Mouse (Mus musculus) layer of hippocampus, adult 8-10 months (tissue): ENCODE results near the gene Zfyve28. TPM values are rescaled to one million over a fixed set of nuclear protein-coding genes. Genes with fewer than 3 reads are reported as not detected.

Experiments
- DNase-seq, 2 experiments: peaks; one replicate each; pipeline ENCODE4 v3.0.0; 2022; ENCODE audit warnings: low spot score in 2 of 2
- total RNA-seq, 4 experiments: library from RNA; stranded (reverse); gene quantifications; 2 replicates each; pipeline ENCODE4 v1.2.4; 2022

The Zfyve28 gene
- total RNA-seq, 4 experiments from 2014 or later: 32.5 to 37.0 (median 33.5) TPM

DNA sequence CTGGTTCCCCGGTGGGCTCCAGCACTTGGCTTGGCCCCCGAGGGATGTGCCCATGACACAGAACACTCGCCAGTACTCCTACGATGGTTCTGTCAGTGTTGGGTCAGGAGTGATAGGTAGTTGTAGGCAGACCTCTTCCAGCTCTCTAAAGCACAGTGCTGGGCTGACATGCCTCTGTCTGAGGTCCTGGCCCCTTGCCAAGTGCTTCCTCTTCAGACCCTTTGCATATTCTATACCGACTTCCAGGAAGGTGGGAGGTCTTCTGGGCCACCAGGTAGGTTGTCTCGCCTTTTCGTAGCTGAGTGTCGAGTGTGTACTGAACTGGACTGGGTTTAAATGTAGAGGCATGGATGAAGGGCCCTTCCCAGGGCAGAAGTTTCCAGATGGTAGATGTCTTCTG is 74.6 kb downstream of the Zfyve28 start:
- DNase-seq: no peak

DNA sequence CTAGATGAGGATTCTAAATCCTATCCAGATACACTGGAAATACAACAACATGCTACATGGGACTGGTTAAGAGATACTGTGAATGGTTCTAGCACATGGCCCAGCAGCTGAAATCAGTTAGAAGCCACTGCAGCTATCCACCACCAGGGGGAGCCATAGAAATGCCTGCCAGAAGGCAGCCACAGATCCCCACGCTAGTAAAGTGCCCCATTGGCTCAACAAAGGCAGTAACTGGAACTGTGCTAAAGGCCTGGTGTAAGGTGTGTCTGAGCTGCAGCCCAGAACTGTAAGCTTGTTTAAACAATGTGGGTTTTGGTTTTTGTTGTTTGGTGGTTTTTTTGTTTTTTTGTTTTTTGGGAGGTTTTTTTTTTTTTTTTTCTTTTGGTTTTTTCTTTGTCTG is 78.0 kb downstream of the Zfyve28 start:
- peak in 1 of 2 experiments; percentile 74 for DNase-seq

DNA sequence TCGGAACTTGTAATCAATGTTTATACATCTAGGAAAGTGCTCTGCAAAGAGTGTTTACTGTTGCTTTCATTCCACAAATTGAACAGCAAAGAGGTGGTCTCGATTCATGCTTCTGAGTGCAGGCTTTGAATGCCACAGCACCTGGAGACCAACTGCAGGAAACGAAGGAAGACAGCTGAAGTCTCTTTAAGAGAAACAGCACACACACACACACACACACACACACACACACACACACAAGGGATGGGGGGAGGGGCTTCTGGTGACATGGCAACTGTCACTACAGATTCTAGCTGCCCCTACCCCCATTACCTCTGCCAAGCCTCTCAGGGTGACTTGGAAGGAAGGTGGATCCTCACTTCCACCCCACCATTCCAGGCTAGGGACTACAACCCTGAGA is 80.7 kb downstream of the Zfyve28 start:
- no peak for DNase-seq

DNA sequence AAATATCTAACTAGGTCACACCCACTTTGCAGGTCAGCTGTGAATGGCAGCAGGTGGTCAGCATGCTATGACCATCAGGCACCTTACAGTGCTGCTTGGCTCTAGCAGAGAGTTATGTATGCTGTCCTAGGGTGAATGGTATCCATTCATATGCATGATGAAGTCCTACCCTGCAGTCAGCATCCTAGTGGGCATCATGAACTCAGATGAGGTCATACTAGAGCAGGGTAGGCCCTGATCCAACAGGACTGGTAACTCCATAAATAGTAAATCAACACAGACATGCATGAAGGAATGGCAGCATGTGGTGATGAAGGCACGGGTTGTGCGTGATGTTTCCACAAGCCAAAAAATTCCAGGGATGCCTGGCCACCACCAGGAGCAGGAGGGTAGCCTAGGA is 82.5 kb downstream of the Zfyve28 start:
- DNase-seq: no peak

DNA sequence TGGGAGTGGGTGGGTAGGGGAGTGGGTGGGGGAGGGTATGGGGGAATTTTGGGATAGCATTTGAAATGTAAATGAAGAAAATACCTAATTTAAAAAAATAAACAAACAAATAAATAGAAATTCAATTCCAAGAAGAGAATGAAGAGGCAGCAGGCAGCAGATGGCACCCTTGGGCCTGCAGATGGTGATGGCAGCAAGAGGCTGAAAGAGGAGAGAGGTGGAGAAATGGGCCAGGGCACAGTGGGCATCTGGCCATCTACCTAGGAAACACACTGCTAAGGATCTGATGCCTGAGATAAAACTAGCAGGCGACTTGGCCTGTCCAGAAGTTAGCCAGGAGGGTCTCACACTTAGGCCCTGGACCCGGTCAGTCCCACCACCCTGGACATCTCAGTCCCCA is 83.3 kb downstream of the Zfyve28 start:
- DNase-seq: no peak

DNA sequence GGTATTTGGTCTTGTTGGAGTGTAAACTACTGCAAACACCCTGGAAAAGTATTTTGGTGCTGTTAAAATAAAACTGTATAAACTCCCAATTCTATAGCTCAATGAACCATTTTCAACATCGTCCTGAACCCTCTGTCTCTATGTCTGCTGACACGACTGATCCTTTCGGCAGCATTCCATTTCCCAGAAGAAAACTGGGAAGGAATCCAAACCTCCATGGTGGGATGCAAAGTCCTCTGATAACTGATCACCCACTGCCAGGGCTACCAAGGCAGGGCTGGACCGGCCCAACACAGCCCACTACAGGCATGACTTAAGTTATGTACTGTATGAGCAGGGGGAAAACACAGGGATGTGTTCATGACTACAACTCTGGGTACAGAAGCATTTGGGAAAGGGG is 86.2 kb downstream of the Zfyve28 start:
- no peak for DNase-seq

DNA sequence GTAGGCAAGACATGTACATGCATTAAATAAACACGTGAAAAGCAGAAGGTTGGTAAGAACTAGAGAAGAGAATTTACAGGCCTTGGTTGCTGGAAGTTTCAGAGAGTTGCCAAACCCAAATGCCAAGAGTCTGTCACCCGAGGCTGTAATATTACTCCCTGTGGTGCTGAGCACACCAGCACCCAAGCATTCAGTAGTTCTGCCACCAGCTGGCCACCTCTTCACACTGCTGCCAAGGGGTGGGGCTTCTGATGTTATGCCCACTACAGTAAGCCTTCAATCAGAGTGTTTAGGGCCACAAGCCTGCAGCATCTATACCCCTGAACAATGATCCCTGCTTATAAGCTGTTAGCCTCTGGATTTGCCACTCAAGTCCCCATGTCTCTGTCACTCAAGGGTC is 86.9 kb downstream of the Zfyve28 start:
- no peak for DNase-seq

DNA sequence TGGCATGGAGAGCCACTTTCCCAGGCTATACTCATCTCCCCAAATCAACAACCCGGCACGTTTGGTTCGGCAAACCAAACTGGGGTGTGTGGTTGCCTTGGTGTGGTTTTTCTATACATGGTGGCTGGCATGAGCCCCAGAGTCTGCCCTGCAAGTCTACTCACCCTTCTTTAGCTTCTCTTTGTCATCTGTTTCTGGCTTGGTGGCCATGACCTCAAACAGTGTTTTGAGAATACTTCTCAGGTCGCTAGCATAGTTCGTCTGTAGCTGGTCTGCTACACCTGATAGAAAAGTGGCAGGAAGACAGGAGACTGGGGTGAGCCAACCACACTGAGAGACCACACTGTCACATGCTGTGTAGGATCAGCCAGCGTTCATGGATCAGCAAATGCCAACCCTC is 89.6 kb downstream of the Zfyve28 start:
- DNase-seq: no peak

DNA sequence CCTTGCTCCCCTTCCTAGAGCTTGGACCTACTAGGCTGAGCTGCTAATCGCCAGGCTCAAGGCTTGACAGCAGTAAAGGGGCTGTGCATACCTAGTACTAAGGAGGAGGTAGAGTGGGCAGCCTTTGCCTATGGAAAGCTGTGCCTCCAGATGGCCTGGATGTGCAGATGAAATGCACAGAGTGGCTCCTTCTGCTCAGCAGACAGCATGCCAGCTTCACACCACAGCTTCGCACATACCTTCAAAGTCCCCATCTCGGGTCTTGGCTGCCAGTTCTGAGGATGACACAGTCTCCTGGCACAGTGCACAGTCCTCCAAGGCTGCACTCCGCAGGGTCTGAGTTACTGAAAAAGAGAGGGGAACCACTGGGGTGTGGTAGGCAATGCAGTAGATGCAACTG is 91.0 kb downstream of the Zfyve28 start:
- DNase-seq: peak; percentile 70 to 79

DNA sequence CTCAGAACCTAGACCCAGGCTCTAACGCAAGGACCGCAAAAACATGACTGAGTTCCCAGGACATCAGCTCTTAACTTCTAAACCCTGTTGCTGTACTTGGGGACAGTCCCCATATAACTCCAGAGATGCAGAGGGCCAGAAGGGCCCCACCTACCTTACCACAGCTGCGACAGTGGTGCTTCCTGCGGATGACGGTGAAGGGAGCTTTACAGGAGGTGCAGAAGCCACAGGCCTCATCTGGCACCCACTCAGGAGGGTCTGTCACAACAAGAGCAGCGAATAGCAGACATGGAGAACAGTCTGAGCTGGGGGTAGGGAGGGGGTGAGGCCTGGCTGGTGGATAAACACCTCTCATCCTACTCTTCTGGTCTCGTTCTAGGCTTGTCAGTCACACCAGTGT is 91.8 kb downstream of the Zfyve28 start:
- DNase-seq: no peak

DNA sequence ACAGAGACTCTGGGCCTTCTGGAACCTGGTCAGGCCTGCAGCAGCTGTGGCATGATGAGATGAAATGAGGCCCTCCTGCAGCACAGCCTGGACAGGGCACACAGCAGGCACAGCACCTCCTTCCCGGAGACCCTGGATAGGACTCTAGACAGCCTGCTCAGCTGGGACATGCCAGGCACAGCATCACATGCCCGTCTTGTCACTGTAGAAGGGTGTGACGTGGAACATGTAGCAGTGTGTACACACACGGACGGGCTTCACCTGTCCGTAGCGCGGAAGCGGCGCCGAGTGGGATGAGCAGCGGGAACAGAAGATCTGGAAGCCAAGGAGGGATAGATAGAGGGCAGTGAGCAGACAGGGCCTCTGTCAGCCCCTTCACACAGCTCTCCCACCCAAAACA is 92.5 kb downstream of the Zfyve28 start:
- no peak for DNase-seq

DNA sequence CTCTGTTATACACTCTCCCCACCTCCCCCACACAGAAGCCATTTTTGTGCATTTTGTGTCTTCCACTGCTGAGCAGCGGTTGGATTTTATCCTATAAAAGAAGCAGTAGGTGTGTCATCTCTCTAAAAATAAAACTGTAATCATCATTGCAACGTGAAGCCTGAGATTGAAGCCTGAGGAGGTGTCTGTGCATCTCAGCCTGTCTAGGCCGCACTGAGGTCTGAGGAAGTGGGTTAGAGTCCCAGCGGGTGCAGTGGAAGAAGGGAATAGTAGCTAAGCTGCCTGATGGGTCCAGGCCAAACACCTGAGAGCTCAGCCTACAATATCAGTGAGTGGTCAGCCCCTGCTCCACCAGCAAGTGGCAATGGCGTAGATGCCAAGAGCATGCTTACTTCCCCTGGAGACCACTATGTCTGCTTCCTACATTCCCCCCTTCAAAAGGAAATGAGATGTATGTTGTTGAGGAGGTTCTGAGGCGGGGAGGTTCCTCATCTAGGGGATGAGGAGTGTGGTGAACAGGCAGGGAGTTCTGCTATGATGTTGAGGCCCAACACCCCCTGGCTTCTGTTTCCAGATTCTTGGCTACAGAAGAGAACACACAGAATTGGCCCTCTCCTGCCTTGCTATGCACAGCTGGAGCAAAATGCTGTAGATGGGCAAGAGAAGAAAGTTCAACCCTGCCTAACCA is 93.1 kb downstream of the Zfyve28 start:
- no peak for DNase-seq

DNA sequence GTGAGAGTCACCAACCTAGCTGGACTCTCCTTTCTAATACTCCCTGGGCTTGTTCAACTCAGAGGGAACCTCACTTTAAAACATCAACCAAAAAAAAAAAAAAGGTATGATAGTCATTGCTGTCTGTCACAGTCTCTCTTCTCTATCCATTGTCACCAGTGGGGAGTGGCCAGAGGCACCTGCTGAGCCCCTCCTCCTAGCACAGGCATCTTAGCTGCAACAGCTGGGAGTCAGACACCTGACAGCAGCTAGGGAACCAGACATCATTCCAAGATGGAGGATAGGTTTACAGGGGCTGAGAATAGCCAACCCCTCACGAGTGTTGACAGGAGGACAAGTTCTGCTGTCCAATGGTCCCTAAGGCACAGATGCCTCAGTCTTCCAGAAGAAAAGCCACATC is 93.8 kb downstream of the Zfyve28 start:
- no peak for DNase-seq

DNA sequence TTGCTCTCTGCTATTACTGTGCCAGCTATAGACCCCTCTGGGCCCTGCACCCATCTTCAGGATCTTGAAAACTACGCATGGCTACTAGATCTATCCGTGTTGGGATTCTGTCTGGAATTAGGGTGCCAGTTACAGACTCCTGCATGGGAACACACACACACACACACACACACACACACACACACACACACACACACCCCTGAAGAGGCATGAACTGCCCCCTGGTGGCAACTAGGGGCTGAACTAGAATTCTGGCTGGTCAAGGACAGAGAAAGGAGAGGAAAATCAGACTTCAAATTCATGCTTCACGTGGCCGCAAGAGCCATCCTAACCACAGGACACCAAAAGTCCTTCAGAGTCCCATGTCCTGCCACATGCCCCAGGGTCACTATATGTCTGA is 96.4 kb downstream of the Zfyve28 start:
- DNase-seq: no peak

DNA sequence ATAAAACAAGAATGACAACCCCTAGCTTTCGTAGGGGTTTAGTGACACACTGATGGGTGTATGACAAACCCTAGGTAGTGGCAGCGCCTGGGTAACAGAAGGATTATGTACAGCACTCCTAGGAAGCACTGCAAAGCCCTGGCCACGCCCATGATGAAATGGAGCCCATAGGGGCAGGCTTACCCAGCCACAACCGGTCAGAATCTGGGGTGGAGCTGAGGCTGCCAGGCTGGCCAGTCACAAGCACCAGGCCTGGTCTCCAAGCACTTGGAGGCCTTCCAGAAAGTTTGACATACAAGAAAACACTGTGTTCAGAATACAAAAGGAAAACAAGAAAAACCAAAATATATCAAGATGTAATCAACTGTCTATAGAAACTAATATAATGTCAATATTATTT is 97.2 kb downstream of the Zfyve28 start:
- DNase-seq: peak in 1 of 2 experiments; percentile 52

DNA sequence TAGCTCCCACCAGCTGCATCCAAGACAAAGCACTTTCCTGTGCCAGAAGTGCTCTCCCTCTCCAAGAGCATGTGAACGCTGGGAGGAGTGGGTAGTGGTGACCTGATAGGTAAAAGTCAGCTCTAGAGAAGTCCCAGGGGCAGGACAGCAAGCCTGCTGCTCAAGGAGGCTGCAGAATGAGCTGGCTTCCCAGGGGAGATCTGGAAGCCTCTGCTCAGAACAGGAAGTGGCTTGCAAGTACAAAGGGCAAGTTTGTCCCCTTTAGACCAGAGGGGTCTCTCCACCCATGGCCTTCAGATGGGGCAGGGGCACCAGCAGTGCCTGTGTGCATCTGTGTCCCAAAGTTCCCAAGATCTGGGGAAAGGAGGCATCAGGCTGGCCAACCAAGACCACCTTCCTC is 98.7 kb downstream of the Zfyve28 start:
- no peak for DNase-seq

DNA sequence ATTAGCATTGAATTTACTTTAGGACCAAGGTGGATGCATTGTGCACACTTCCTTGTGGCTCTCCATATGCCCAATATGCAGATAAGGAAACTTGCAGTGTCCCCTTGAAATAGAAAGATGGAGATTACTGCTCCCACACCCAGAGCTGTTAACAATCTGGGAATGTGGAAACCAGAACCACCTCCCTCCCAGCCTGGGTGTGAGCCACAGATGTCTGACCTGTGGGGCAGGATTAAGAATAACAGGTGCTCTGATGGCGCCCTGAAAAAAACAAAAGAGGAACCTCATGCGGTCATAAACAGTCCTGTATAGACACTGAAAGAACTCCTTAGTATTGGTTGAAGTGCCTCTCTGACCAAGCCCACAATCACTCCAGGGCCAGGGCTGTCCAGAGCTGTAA is 99.4 kb downstream of the Zfyve28 start:
- no peak for DNase-seq

DNA sequence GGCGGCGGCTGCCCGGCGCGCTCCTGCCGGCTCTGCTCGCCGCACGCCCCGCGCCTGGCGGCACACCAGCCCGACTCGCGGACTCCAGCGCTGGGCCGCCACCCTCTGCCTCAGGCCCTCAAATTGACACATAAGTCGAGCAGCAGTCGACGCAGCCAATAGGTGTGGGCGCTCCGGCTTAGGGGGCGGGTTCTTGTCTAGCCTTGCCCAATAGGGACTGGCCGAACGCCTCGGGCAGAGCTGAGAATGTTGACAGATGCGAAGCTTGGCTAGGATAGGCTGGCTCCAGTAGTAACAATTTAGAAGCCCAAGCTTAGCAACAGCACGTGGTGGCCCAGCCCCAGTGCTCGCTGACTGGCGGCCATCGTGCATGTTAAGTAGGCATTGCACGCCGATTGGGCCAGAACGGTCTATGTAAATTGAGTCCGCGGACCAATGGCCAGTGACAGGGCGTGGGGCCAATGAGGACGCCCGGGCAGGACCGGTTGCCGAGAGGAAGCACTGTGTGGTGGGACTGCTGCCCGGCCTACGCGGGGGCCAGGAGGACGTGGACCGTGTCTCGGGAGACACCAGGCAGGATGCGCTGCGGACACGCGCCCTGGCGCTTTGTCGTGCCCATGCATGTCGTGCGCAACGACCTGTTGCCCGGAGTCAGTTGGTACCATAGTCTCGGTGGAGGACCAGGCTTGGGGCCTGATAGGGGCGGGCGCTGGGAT is 100.5 kb downstream of the Zfyve28 start, which contains the start of gene Mxd4:
TSS of gene Mxd4 (minus strand) at position 120 of the 716 bp plus-strand sequence.
- DNase-seq: peak; percentile 100

DNA sequence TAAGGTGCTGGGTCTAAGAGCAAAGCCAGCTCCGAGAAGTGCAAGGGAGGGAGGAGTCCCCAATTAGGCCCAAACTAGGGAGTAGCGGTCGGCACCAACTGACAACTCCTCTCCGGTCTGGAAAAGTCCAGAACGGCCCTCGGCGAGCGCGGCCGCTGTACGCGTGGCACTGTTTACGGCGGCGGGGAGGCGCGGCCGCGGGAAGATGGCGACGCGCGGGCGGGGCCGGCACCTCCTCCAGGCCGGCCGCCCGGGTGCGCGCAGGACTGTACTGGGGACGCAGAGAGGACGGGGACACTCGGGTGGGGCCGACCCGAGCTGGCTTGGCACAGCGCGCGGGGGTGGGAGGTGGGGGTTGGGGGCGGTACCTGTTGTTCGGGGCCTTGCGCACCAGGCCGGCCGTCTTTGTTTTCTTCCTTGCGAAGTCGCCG is 101.3 kb downstream of the Zfyve28 start:
- no peak for DNase-seq

DNA sequence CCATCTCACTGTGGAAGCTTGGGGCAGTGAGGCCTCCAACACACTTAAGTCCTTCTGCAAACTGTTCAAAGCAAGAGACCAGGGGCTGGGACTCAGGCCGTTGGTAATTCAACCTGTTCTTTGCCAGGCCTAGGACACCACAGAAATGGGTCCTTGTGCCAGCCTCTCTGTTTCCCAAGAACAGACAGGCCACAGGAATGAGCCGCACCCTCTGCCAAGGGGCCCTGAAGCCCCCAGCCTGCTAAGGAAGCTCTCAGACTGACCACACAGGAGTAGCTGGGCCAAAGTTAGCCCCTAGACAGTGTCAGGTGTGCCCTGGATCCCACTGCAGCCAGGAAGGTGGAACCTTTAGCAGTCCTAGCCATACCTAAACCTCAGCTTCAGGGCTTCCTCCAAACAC is 101.9 kb downstream of the Zfyve28 start:
- no peak for DNase-seq

DNA sequence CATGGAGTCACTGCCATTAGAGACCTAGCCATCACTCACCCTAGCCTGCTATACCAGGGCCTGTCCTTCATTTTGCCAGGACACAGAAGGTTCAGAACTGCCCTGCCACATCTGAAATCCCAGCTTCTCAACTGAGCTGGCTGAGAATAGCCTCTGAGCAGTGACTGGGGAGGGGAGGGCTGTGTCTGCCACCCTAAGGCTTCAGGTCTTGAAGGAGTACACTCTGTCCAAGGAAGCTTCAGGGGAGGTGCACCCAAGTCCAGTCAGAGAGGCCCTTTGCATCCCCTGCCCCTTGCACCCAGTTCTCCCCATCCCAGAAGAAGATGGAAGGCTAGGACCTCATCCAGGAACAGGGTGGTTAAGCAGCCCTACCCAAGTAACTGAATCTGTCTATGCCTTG is 102.5 kb downstream of the Zfyve28 start:
- no peak for DNase-seq

DNA sequence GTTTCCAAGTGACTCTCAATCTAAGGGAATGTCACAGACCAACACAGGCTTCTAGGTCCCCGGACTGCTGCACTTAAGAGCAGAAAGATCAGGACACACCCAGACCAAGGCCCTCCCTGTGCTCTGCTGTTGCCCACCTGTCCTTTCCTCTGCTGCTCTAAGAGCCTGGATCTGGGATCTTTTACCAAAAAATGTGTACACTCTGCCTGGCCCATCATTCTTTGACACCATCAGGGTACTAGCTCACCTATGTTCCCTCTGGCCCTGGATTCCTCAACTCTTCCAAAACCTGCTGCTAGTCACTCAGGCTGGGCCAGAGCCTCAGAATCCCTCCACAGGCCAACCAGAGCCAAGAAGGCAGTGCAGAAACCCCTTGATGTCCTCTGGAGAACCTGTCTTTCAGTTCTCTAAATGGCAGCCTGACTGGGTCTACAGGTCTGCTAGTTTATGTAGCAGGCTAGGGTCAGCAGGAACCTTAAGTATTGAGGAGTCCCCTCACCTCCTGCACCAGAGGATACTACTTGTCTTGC is 103.1 kb downstream of the Zfyve28 start:
- DNase-seq: peak in 1 of 2 experiments; percentile 5

DNA sequence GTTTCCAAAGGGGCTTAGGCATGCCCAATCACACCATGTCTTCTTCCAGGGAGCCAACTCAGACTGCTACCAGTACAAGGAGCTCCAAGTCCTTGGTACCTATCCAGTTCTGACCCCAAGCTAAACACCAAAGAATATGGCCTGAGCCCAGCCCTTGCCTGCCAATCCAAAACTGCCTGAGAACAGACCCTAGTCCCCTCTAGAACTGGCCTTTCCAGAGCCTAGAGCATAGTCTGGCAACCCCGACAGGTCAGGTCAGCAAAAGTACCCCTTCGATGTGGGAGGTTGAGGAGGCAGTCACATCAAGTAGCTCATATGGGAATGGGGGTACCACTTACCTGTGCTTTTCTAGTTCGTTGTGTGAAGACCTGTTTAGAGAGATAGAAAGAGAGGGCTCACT is 104.3 kb downstream of the Zfyve28 start:
- no peak for DNase-seq
